Mouse (Mus musculus): ENCODE measurements around the gene Pate4. TPM values are rescaled to one million over a fixed set of nuclear protein-coding genes. Genes with fewer than 3 reads are reported as not detected.
A peak's percentile ranks its signal among the peaks of the same experiment; 100 is the strongest.
"Not testable (repeated sequence)": the region's sequence is repeated elsewhere in the genome, so short reads cannot be mapped to it uniquely, and the experiment has no call there.

Gene Pate4
- not detected for total RNA-seq (2021)
- long read RNA-seq, experiment 1 = 0 reads
- long read RNA-seq, experiment 2 = 0 reads

DNA sequence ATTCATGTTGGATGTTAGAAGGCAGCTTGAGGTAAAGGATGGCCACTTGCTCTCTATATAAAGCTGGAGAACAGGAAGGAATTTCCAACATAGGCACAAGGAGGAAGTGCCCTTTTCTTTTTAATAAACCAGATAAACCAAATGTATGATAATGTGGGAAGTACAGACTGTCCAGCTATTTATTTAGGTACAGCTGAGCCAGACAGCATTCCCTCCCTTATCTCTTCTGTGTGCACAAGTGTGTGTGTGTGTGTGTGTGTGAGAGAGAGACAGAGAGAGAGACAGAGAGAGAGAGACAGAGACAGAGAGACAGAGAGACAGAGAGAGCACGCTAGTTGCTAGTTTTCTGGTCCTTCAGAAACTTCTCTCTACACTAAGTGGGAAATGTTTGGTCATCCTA is at the start of gene Pate4:
TSS of gene Pate4 (minus strand) at position 101 of the 400 bp plus-strand sequence.
- DNase-seq (ENCODE audit: low spot score in 2 of 2) = no peak

GRCm38 (mm10) chr9:35648102-35648501 is 36.4 kb upstream of the Pate4 start, which contains the start of gene Pate3:
TSS of gene Pate3 (minus strand) at chr9:35648202.
- DNase-seq (ENCODE audit: low spot score in 2 of 2) = no peak

- no peak for DNase-seq (ENCODE audit: low spot score in 2 of 2)
Measured at GRCm38 (mm10) chr9:35632981-35633380, 21.2 kb upstream of the Pate4 start.

GRCm38 (mm10) chr9:35616784-35617183 is 5.0 kb upstream of the Pate4 start:
- not testable (repeated sequence) for DNase-seq (ENCODE audit: low spot score in 2 of 2)

GRCm38 (mm10) chr9:35614005-35614404 is 2.3 kb upstream of the Pate4 start:
- DNase-seq (ENCODE audit: low spot score in 2 of 2) = no peak

DNA sequence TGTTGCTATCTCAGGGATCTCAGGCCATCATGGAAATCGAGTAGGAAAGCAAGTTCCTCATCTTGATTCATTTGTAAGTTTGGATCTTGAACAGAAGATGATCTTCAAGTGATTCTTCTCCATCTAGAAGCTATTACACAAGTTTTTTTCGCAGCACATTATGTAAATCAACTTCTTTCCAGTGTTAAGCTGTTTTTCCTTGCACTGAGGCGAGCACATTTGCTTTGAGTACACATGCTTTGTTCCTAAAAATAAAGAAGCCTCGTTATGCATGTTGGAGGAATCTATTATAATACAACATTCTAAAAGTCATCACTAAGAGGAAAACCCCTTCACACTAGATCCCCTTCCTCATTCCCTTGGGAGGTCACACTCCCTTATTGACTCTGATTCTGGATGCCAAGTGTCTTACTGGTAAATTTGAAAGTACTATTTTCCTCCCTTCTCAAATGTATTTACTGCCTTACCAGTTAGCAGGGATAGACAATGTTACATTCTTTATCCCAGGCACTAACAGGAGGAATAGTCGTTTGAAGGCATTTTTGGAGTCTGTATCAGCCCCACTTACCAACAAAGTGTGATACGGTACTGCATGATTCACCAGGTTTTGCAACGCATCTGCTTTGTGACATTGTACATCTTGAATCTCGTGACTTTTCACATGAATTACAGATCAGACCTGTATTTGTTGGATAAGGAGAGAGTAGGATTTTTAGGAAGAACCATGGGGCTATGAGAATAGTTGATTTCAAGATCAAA is 3.9 kb downstream of the Pate4 start:
- peak in 1 of 2 experiments; percentile 11 for DNase-seq (ENCODE audit: low spot score in 2 of 2)

- peak in 1 of 2 experiments; percentile 44 for DNase-seq (ENCODE audit: low spot score in 2 of 2)
Measured at GRCm38 (mm10) chr9:35592903-35593302, 18.8 kb downstream of the Pate4 start.

DNA sequence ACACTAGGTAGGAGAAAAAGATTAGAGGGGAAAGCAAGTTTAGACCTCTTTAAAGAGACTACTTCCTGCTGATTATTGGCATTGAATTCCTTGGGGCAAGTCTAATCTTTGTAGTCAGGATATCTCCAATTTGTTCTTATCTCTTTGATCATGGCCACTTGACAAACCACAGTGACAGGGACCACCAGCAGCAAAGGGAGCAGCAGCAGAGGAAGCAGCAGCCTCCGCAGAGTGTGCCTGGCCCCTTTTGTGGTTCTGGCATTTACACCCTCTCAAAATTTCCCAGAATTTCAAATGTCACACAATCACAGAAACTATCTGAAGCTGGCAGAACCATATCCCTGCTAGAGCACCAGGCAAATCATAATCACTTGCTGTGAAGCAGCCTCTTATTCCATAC is 24.1 kb downstream of the Pate4 start:
- no peak for DNase-seq (ENCODE audit: low spot score in 2 of 2)

DNA sequence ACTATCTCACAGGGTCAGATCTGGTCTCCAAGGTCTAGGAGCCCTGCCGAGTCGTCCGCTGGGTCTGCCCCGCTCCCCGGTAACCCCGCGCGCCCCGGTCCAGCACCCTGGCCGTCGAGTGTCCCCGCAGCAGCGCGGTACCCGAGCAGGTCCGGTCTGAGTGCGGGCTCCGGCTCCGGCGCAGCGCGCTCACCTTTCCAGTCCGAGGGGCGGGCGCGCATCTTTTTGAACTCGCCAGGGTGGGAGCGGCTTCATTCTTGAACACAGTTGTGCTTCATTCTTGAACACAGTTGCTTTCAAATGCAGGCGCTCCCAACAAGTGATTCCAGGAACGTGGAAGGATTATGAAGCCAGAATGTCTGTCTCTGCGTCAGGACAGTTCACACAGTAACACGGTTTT is 37.3 kb downstream of the Pate4 start:
- DNase-seq (ENCODE audit: low spot score in 2 of 2) = no peak

DNA sequence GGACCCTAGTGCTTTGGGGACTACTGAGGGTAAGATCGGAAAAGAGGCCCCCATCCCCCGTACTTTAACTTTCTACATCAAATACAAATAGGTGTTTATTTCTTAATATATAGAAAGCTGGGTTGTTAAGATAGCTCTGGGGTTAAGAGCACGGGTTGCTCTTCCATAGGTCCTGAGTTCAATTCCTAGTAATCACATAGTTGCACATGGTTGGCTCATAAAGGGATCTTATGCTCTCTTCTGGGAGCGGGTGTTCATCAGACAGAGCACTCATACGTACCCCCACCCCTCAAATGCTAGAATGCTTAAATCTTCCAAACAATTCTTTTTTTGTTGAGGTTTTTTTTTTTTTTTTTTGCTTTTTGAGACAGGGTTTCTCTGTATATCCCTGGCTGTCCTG is 41.1 kb downstream of the Pate4 start:
- no peak for DNase-seq (ENCODE audit: low spot score in 2 of 2)

DNA sequence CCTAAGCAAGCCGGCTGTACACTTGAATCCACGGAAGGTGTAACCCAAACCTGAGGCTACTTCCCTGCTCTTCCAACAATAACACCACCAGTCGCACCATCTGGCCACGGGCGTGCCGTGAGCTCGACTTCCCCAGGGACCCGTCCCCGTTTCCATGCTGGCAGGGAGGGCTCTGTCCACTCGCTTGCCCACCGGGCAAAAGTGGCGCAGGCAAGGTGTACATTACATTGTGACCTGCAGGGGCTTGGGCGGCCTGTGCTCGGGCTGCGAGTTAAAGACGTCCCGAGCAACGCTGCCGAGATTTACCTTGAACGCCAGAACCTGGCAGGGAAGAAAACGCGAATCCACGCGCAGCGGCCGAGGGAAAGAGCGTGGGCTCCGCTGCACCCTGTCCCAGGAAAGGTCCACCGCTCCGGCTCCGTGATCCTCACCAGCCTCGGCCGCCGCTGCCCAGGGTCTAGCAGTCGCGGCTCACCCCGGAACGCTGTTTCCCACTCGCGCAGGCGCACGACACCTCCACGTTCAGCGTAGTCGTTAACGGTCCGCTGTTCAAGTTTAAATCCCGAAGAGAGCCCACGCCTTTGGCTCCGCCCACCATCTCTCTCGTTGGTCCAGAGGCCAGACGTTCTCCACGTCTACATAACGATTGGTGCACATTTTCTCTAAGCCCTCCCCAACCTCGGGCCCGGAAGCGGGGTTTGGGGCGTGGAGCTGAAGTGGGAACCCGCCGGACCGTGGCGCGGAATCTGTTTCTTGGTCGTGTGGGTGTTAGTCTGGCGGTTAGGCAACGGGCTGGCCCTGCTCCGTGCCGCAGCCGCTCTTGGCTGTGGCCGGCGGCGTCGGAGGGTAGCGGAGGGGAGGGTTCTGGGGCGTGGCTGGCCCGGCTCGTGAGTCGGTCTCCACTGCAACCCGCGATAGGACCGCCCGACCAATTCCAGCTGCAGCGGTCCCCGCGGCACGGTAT is 41.9 kb downstream of the Pate4 start, which contains the start of the genes Pate2 and Hyls1:
TSS of gene Pate2 (plus strand) at position 714 of the 964 bp plus-strand sequence.
TSS of gene Hyls1 (minus strand) at position 828 of the 964 bp plus-strand sequence.
- DNase-seq (ENCODE audit: low spot score in 2 of 2) = peak; percentile 87 to 95

DNA sequence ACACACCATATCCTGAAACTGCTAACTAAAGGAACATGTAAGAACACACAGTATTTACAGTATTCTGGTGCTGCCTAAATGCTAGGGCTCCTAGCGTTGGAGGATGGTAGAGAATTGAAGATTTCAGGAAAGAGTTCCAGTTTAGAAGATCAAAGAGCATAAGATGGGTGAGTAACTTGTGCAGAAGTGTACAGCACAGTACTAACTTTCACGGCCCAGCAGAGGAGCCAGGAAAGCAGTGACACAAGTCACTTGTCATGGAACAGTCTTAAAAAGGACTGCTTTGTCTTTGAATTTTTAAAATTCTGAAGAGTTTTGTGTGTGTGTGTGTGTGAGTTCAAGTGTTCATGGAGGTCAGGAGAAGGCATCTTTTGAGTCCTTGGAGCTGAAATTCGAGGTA is 43.7 kb downstream of the Pate4 start:
- DNase-seq (ENCODE audit: low spot score in 2 of 2) = no peak

DNA sequence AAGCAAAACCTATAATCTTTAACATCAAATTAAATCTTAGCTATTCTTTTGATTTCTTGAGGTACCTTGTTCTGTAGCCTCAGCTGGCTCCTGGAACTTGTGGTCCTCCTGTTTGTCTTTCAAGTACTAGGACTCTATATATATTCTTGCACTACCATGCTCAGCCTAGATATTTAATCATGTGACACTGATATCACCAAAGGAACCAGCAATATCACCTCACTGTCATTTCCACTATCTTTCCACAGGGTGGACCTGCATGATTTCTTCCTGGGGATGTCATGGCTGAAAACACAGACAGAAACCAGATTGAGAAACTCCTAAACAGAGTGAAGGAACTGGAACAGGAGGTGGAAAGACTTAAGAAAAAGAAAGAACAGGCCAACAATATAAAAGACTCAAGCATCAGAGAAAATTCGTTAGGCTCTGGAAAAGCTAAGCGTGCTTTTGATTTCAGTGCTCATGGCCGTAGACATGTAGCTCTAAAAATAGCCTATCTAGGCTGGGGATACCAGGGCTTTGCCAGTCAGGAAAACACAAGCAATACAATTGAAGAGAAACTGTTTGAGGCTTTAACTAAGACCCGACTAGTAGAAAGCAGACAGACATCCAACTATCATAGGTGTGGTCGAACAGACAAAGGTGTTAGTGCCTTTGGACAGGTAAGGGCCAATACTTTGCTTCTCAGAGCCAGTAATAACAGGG is 47.1 kb downstream of the Pate4 start:
- no peak for DNase-seq (ENCODE audit: low spot score in 2 of 2)

- DNase-seq (ENCODE audit: low spot score in 2 of 2) = no peak
Measured at GRCm38 (mm10) chr9:35561583-35561982, 50.2 kb downstream of the Pate4 start.

GRCm38 (mm10) chr9:35561076-35561475 is 50.7 kb downstream of the Pate4 start:
- DNase-seq (ENCODE audit: low spot score in 2 of 2) = no peak

- DNase-seq (ENCODE audit: low spot score in 2 of 2) = peak; percentile 81 to 93
Measured at GRCm38 (mm10) chr9:35559009-35559890, 52.5 kb downstream of the Pate4 start.

GRCm38 (mm10) chr9:35558257-35559008 is 53.3 kb downstream of the Pate4 start, which contains the start of the genes Ddx25 and Pus3:
TSS of gene Ddx25 (minus strand) at chr9:35558528.
TSS of gene Pus3 (plus strand) at chr9:35558595.
- peak; percentile 77 to 81 for DNase-seq (ENCODE audit: low spot score in 2 of 2)
